Mouse (Mus musculus) fibroblast of lung, adult 2 months (primary cell): ENCODE data around the gene Tefm.
A peak's percentile ranks its signal among the peaks of the same experiment; 100 is the strongest.
"Not testable (repeated sequence)": the region's sequence is repeated elsewhere in the genome, so short reads cannot be mapped to it uniquely, and the experiment has no call there.

Source experiments
- DNase-seq: peaks from one replicate; pipeline ENCODE4 v3.0.0-alpha.2; 2011; ENCODE audit warnings: low read depth

Gene Tefm

GRCm38 (mm10) chr11:80156841-80157240 lies 14.9 kb upstream of the Tefm start:
- DNase-seq, result no peak

DNA sequence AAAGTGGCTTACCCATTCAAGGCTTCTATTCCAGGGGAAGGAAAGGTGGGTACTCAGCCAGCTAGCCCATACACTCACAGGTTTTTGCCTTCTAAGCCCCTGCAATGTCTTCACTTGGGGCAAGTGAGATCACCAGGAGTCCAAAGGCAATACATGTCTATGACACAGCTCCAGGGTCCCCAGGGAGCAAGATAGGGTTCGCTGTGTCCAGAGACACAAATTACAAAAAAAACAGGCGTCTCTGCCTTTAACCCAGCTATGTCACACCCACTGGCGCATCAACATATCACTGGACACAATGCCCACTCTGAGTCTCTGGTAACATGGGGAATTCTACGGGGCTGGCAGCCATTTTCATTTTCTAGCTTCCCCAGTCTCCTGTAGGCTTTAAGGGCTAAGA lies 14.0 kb upstream of the Tefm start:
- no peak for DNase-seq

- no peak for DNase-seq
Measured at GRCm38 (mm10) chr11:80155541-80155940, 13.6 kb upstream of the Tefm start.

DNA sequence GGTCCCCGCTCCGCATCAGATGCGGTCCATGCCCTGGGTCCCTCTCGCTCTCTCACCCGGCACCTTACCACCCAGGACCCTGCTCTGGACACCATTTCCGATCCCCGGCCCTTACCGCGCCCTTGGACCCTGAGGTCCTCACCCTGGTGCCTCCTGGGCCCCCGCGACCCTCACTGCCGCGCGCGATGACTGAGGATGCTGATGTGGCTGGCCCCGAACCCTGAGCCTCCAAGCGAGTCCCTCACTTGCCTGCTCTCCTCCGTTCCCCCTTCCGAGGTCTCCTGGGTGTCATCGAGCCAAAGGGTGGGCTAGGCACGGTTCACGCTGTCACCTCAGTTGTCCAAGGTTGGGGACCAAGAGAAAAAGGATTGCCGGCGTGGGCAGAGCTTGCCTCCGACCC lies 12.5 kb upstream of the Tefm start:
- DNase-seq, result no peak

- DNase-seq, result peak; percentile 43
Measured at GRCm38 (mm10) chr11:80153857-80154495, 12.0 kb upstream of the Tefm start, which contains the start of gene Adap2. Adap2 (plus strand) TSS chr11:80154105.

DNA sequence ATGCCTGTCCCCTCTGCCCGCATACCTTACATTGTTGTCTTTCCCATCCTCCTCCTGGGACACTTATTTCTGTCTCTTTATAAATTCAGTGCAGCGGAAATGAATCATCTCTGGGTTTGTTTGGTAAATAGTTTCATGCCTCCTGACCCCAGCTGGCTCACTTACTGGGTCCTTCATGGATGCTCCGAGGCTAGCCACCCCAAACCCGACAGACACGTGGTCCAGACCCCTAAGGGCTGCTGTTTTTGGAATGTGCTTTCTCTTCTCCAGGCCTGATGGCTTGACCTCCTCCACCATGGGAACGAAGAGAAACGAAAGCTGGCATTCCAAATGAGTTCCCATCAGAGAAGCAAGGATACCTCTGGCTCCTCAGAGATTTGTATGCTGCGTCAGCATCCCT lies 10.4 kb upstream of the Tefm start:
- no peak for DNase-seq

DNA sequence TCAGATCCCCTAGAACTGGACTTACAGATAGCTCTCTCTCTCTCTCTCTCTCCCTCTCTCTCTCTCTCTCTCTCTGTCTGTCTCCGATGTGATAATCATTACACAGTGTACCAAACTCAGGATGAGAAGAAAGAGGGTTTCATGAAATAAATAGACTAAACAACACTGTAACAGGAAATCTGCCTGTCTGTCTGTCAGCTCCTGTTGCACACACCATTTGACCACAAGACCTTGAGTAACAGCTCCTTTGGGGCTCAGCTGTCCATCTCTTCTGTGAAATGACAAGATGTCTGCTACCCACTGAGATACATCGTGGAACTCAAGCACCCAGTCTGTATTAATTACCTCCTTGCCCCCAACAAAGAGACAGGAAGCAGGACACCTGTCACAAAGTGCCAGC lies 9.6 kb upstream of the Tefm start:
- no peak for DNase-seq

DNA sequence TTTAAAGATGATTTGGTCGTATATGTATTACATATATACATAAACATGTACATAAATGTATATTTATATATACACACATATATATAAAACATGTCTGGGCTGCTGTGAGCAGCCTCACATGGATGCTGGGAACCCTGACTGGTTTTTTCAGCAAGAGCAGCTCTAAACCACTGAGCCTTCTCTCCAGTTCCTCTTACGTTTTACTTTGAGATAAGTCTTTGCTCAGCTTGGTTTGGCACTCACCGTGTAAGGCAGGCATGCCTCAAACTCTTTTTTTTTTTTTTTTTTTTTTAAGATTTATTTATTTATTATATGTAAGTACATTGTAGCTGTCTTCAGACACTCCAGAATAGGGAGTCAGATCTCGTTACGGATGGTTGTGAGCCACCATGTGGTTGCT lies 8.6 kb upstream of the Tefm start:
- no peak for DNase-seq

GRCm38 (mm10) chr11:80149412-80150023 lies 7.5 kb upstream of the Tefm start:
- no peak for DNase-seq

DNA sequence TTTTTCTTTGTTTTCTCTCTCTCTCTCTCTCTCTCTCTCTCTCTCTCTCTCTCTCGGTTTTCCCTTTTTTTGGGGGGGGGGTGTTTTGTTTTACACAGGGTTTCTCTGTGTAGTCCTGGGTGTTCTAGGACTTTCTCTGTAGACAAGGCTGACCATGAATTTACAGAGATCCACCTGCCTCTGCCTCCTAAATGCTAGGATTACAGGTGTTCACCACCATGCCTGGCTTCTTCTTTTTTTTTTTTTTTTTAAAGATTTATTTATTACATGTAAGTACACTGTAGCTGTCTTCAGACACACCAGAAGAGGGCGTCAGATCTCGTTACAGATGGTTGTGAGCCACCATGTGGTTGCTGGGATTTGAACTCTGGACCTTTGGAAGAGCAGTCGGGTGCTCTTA lies 7.0 kb upstream of the Tefm start:
- not testable (repeated sequence) for DNase-seq

- no peak for DNase-seq
Measured at GRCm38 (mm10) chr11:80148313-80148712, 6.3 kb upstream of the Tefm start.

DNA sequence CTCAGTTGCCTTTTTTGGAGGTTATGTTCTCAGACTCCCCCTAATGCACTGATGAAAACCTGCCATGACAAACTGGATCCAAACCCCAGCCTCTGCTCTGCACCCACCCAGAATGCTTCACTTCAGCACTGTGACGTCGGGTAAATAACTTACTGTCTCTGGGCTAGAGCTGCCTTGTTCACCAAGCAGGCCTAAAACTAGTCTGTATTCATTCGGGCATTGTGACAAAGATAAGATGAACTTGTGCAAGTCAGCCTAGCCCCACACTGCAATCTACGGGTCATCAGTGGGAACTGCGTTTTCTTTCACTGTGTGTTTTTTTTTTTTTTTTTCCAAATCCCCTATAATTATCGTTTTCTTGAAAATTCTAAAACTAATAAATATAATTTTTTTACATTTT lies 5.8 kb upstream of the Tefm start:
- no peak for DNase-seq

GRCm38 (mm10) chr11:80145787-80146275 lies 3.9 kb upstream of the Tefm start:
- no peak for DNase-seq

DNA sequence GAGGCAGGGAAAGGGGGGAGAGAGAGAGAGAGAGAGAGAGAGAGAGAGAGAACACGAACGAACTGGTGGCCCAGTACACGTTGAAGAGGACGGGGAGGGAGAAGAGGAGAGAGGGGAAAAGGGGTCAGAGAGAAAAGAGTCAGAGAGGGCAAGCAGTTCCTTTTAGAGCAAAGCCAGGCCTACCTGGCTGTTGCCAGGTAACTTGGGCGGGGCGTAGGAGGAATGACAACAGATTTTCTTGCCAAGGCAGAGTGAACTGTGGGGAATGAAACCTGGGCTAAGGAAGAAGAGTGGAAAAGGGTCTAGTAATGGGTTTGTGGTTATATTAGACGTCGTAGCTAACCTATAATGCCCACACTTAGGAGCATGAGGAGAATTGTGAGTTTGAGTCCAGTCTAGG lies 897 bp upstream of the Tefm start:
- DNase-seq, result no peak

DNA sequence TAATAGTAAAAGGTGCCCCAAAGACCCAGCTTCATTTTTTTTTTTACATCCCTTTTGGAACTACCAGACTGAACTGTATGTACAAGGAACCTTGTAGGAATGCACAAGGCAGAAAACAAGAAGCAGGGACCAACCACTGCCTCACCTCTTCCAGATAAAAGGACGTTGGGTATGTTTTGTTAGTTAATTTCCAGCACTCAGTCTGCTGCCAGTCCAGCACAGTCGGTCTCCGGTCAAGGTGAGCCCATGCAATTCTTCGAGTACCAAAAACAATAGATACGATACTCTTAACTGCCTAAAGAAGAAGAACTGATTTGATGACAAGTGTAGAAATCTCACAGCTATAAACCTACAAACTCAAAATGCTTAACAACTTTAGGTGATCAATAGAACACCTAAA lies 4.2 kb downstream of the Tefm start:
- DNase-seq, result no peak

GRCm38 (mm10) chr11:80136786-80137185 lies 5.2 kb downstream of the Tefm start:
- no peak for DNase-seq

DNA sequence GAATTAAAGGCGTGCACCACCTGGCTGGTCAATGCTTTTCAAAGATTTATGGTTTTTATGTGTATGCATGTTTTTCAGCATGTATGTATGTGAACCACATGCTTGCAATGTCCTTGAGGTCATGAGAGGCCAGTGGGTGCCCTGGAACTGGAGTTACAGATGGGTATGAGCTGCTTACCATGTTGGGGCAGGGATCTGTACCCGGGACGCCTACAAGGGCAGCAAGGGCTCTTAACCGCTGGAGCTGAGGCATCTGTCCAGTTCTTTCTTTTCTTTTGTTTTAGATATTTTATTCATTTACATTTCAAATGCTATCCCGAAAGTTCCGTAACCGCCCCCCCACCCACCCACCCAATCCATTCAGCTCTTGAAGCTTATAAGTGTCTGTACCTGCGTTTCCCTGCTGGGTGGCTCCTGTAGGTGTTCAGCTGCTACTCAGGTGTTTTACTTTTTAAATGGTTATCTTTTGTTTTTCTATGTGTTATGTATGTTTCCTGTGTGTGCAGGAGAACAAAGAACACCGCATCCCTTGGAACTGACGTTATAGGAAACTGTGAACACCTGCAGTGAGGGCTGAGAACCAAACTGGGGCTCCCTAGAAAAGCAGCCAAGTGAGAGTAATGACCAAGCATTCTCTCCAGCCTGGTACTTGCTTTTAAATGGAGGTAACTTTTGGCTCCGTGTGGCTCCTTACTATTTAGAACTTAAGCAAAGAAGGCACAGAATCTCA lies 5.9 kb downstream of the Tefm start:
- DNase-seq, result no peak

DNA sequence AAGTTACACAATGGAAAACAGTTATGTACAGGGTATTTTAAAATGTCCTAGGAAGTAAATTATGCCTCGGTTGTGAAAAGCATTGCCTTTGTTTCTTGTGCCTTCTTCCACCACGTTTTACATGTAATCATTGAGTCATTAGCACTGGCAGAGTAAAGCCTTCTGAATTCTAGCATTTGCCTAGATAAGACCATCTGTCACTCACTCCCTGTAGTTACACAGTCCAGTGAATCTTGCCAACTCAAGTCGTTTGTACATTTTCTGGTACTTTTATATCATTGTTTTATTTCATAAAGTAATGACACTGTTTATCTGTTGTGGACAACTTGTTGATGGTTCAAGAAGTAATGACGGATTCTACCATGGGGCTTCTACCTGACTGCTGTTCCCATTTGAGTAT lies 7.2 kb downstream of the Tefm start:
- DNase-seq, result no peak

DNA sequence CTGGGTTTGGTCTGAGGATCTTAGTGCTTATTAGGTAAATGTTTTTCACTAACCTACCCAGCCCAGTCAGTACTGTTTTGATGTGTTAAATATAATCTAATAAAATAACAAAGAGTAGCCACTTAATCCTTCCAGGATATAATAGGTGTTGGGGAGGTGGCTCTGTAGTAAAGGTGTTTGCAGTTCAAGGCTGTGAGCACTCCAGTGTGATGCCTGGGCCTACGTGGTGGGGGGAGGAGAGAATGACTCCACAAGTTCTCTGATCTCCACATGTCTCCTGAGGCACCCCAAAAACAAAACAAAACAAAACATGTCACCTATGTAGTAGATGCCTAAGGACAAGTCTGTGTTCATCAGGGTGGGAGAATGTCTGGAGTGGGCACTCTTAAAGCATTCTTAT lies 9.9 kb downstream of the Tefm start:
- DNase-seq, result no peak

DNA sequence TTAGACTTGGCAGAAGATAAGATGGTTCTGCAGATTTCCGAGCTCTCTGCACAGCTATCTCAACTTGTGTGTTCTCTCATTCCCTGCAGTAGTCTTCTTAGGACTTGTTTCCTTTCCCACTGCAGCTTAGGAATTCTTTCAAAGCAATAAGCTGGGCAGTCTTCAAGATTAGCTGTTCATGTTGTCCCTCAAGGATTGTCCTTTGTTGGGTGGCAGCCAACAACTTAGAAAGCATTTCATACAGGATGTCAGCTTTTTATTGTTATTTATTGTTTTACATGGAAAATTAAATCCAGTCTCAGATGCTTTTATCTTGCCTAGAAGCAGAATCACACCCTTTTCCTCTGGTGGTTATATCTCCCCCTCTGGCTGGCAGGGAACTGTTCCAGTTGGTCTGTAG lies 25.6 kb downstream of the Tefm start:
- no peak for DNase-seq

- no peak for DNase-seq
Measured at GRCm38 (mm10) chr11:80104407-80104806, 37.6 kb downstream of the Tefm start.

DNA sequence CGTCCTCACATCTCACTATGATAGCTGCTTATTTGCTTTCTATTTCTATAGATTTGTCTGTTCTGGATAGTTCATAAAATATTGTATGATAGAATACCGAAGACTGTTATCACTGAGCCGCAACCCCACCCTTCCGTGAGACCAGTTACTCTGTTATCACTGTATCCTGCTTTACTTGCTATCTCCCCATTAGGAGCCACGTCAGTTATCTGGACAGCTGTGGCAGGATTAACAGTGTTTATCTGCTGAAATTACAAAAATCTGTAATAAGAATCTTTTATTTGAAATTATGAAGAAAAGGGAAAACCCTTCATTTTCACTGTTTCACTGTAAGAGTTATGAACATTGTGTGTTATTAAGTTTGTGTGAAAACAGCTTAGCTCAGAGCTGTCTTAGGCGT lies 40.7 kb downstream of the Tefm start:
- no peak for DNase-seq

- no peak for DNase-seq
Measured at GRCm38 (mm10) chr11:80098444-80099056, 43.4 kb downstream of the Tefm start.
